Mouse (Mus musculus) intestine, embryonic 15.5 days (tissue): ENCODE data around the gene Gm49416. TPM values are rescaled to one million over a fixed set of nuclear protein-coding genes. Genes with fewer than 3 reads are reported as not detected.

Experiments
- ATAC-seq: fragments of 200-750 bp; cut with Nextera tagmentation; 2 replicates; pipeline ENCODE4 v1.8.0; 2017; ENCODE audit warnings: moderate TSS enrichment, moderate library complexity
- H3K27ac ChIP-seq: fragments of 300-500 bp; sonication (generic); 2 replicates; pipeline ENCODE4 v1.5.1; 2015; ENCODE audit warnings: mild to moderate bottlenecking, inconsistent platforms
- H3K27me3 ChIP-seq: fragments of 300-500 bp; sonication (generic); replicated peaks from 2 replicates; pipeline ENCODE4 v1.6.1; 2015; ENCODE audit warnings: inconsistent platforms
- H3K36me3 ChIP-seq: fragments of 300-500 bp; sonication (generic); 2 replicates; pipeline ENCODE4 v1.6.1; 2015; ENCODE audit warnings: inconsistent platforms
- H3K4me1 ChIP-seq: fragments of 300-500 bp; sonication (generic); replicated peaks from 2 replicates; pipeline ENCODE4 v1.6.1; 2015; ENCODE audit warnings: inconsistent platforms
- H3K4me2 ChIP-seq: fragments of 300-500 bp; sonication (generic); replicated peaks from 2 replicates; pipeline ENCODE4 v1.6.1; 2015; ENCODE audit warnings: mild to moderate bottlenecking, inconsistent platforms
- H3K4me3 ChIP-seq: fragments of 300-500 bp; sonication (generic); replicated peaks from 2 replicates; pipeline ENCODE4 v1.5.1; 2015; ENCODE audit warnings: inconsistent platforms
- H3K9ac ChIP-seq: fragments of 300-500 bp; sonication (generic); 2 replicates; pipeline ENCODE4 v1.6.1; 2015; ENCODE audit warnings: inconsistent platforms
- H3K9me3 ChIP-seq: fragments of 300-500 bp; sonication (generic); 2 replicates; pipeline ENCODE4 v1.6.1; 2016; ENCODE audit warnings: inconsistent platforms
- WGBS: fragments of 180-500 bp; shearing (Covaris S2); methylation state at CpG from one replicate; pipeline ENCODE4 v1.1.7; 2015; 5-methylcytosine and 5-hydroxymethylcytosine counted together
- polyA plus RNA-seq: library from polyadenylated mRNA; unstranded; fragments of >200 nt; fragmentation: Nextera tagmentation; extraction: Ambion mirVana; gene quantifications from 2 replicates; pipeline ENCODE4 v1.2.1, GENCODE M21; 2015

The Gm49416 gene
- polyA plus RNA-seq, 1 experiment from 2014 or later: not detected

- under 1% methylated on average over 74 of the region's 74 CpGs for WGBS
- Histone ChIP-seq H3K4me3 (peak within 1 kb of the TSS; percentile 88), H3K27me3 (no peaks in the 10 kb centered on the region), H3K27ac (peak within 1 kb of the TSS; percentile 91), H3K4me1 (peaks cover 20% of the 10 kb centered on the region), H3K36me3 (peaks cover 10% of the 10 kb centered on the region; the same call in 1 of the 2 replicates), H3K9ac (peak within 1 kb of the TSS; percentile 88), H3K4me2 (peak within 1 kb of the TSS; percentile 83), H3K9me3 (no peaks in the 10 kb centered on the region)
- peak; percentile 87 for ATAC-seq
These were observed 40.7 kb downstream of the Gm49416 start, which contains the start of the genes Rom1 and Eml3 for GRCm38 (mm10) chr19:8929224-8930088. Gene Rom1 (minus strand): TSS chr19:8929356. Gene Eml3 (plus strand): TSS chr19:8929552.

DNA sequence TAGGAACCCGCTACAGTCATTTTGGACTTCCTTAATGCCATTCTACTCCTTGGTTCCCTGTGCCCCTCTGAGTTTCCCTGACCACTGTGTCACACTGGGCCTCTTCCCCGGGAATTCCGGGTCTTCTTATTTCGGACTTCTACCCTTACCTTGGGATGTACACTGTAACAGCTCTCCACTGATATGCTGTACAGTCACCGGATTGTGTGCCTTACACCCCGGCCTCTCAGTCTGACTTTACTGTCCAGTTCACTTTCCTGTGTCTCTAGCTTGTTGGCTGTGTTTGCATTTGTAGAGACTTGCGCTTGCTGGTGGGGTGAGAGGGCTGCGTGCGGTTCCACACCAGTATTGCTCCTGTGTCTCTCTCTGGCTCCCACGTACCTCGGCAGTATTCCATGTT, 41.4 kb downstream of the Gm49416 start:
- H3K36me3 ChIP-seq: peaks cover 10% of the 10 kb centered on the region; the same call in 1 of the 2 replicates
- H3K27ac ChIP-seq: peak overlapping the region; percentile 91
- no peaks in the 10 kb centered on the region for H3K9me3 ChIP-seq
- peak; percentile 11; the same call in 1 of the 2 replicates for ATAC-seq
- no peaks in the 10 kb centered on the region for H3K27me3 ChIP-seq
- peaks cover 20% of the 10 kb centered on the region for H3K4me1 ChIP-seq
- peak overlapping the region; percentile 83 for H3K4me2 ChIP-seq
- WGBS: 2% methylated on average over 11 of the region's 11 CpGs
- H3K4me3 ChIP-seq: peak overlapping the region; percentile 88
- H3K9ac ChIP-seq: peak overlapping the region; percentile 88

GRCm38 (mm10) chr19:8930771-8931170, 42.0 kb downstream of the Gm49416 start:
- Histone ChIP-seq H3K27ac (no peak overlapping the region), H3K4me2 (peak overlapping the region; percentile 83), H3K4me3 (peak overlapping the region; percentile 88), H3K36me3 (peaks cover 6% of the 10 kb centered on the region; the same call in 1 of the 2 replicates), H3K4me1 (peaks cover 20% of the 10 kb centered on the region), H3K9ac (peak overlapping the region; percentile 88; the same call in 1 of the 2 replicates), H3K9me3 (no peaks in the 10 kb centered on the region), H3K27me3 (no peaks in the 10 kb centered on the region)
- WGBS: 81% methylated on average over 7 of the region's 7 CpGs
- no peak for ATAC-seq

DNA sequence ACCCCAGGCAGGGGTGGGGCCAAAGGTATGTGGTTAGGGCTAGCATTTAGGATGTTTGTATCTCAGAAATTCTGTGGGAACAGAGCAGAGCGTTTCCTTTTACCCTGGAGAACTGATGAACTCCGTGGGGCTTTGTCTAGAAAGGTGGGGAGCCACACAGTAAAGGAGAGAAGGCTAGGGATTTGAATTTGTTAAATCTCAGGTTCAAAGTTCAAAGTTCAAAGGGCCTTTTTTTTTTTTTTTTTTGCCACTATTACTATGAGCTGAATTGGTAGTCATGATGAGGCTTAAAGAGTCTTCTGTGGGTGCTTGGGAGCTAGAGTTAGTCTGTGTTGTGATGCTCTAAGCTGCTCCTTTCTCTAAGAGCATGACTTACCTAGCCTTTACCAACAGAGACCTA, 48.0 kb downstream of the Gm49416 start:
- 74% methylated on average over 2 of the region's 2 CpGs for WGBS
- Histone ChIP-seq H3K9ac (no peak overlapping the region), H3K4me2 (no peak overlapping the region), H3K36me3 (peaks cover 8% of the 10 kb centered on the region; the same call in 1 of the 2 replicates), H3K27me3 (no peaks in the 10 kb centered on the region), H3K27ac (no peak overlapping the region), H3K9me3 (no peaks in the 10 kb centered on the region), H3K4me3 (no peak overlapping the region), H3K4me1 (peaks cover 11% of the 10 kb centered on the region)
- no peak for ATAC-seq

DNA sequence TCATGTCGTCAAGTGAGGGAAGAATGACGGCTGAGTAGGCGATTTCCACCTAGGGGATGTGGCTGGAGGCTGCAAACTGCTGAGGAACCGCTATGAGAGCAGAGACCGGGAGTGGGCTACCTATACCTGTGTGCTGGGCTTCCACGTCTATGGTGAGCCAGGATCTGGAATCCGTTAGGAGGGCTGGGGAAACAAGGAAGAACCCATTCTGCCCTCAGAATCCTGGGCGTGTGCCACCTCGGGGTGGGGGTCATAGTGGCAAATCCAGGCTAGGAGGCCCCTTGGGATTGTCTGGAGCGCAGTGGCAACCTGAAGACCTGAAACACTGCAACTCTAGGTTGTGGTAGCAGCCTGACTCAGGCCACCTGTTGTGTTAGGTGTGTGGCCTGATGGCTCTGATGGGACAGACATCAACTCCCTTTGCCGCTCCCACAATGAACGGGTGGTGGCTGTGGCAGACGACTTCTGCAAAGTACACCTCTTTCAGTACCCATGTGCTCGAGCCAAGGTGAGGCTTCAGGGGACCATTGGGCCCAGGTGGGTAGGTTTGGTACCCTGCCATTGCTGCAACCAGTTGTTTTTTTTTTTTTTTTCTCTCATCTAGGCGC, 51.9 kb downstream of the Gm49416 start:
- 80% methylated on average over 15 of the region's 15 CpGs for WGBS
- 0 out of 2 replicates have a peak overlapping the region, but pooled peaks have one; percentile 81 for H3K27ac ChIP-seq

DNA sequence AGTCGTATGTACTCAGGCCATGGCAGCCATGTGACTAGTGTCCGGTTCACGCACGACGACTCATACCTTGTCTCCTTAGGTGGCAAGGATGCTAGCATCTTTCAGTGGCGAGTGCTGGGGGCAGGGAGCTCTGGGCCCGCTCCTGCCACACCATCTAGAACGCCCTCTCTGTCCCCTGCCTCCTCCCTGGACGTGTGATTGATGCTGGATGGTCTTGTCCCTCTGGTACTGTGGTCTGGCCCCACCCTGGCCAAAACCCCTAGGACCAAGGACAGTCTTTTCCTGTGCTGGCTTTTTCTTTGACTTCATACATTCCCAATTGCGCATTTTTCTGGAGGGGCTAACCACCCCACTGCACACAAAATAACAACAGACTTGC, 52.4 kb downstream of the Gm49416 start:
- H3K4me3 ChIP-seq: peak overlapping the region; percentile 96
- H3K36me3 ChIP-seq: peaks cover 11% of the 10 kb centered on the region
- H3K27ac ChIP-seq: peak overlapping the region; percentile 81
- no peaks in the 10 kb centered on the region for H3K9me3 ChIP-seq
- H3K4me1 ChIP-seq: peaks cover 29% of the 10 kb centered on the region
- ATAC-seq: peak; percentile 21; the same call in 1 of the 2 replicates
- 33% methylated on average over 10 of the region's 10 CpGs for WGBS
- peak overlapping the region; percentile 58 for H3K9ac ChIP-seq
- H3K27me3 ChIP-seq: no peaks in the 10 kb centered on the region
- H3K4me2 ChIP-seq: peak overlapping the region; percentile 69

More for the DNA sequence above, 51.9 kb downstream of the Gm49416 start:
- Histone ChIP-seq H3K4me2 (peak overlapping the region; percentile 69; the same call in 1 of the 2 replicates), H3K9me3 (no peaks in the 10 kb centered on the region), H3K9ac (0 out of 2 replicates have a peak overlapping the region, but pooled peaks have one; percentile 21), H3K4me3 (no peak overlapping the region), H3K4me1 (peaks cover 29% of the 10 kb centered on the region), H3K27me3 (no peaks in the 10 kb centered on the region), H3K36me3 (peaks cover 6% of the 10 kb centered on the region)
- ATAC-seq: no peak

GRCm38 (mm10) chr19:8941515-8942217, 52.9 kb downstream of the Gm49416 start, which contains the start of gene Mta2:
Gene Mta2 (plus strand): TSS chr19:8941875.
- peaks cover 29% of the 10 kb centered on the region for H3K4me1 ChIP-seq
- H3K9ac ChIP-seq: peak within 1 kb of the TSS; percentile 99

GRCm38 (mm10) chr19:8942276-8942964, 53.7 kb downstream of the Gm49416 start:
- Histone ChIP-seq H3K9ac (peak overlapping the region; percentile 99), H3K27me3 (no peaks in the 10 kb centered on the region), H3K9me3 (no peaks in the 10 kb centered on the region), H3K4me1 (peaks cover 29% of the 10 kb centered on the region), H3K36me3 (peaks cover 21% of the 10 kb centered on the region), H3K4me3 (peak overlapping the region; percentile 96), H3K4me2 (peak overlapping the region; percentile 69), H3K27ac (peak overlapping the region; percentile 99)
- WGBS: 0% methylated on average over 46 of the region's 46 CpGs
- peak; percentile 71 for ATAC-seq

More at GRCm38 (mm10) chr19:8941515-8942217, 52.9 kb downstream of the Gm49416 start, which contains the start of gene Mta2:
- Histone ChIP-seq H3K4me2 (peak within 1 kb of the TSS; percentile 69), H3K9me3 (no peaks in the 10 kb centered on the region), H3K27me3 (no peaks in the 10 kb centered on the region), H3K36me3 (peaks cover 15% of the 10 kb centered on the region), H3K4me3 (peak within 1 kb of the TSS; percentile 96), H3K27ac (peak within 1 kb of the TSS; percentile 99)
- peak; percentile 95 for ATAC-seq
- under 1% methylated on average over 64 of the region's 64 CpGs for WGBS

DNA sequence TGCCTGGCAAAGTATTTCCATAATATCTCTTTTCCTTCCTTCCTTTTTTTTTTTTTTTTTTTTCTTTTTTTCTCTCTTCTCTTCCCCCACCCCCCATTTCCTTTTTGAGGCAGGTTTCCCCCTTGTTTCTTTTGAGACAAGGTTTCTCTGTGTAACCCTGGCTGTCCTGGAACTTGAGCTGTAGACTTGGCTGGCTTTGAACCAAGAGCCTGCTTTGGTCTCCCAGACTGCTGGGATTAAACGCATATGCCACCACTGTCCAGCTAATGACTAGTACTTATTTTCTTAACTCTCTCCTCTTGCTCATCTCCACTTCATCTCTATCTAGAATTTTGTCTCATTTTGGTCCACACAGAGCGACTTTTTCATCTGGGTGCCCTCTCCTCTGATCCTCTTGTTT, 54.3 kb downstream of the Gm49416 start:
- Histone ChIP-seq H3K4me1 (peaks cover 29% of the 10 kb centered on the region), H3K9ac (peak overlapping the region; percentile 99), H3K9me3 (no peaks in the 10 kb centered on the region), H3K4me2 (peak overlapping the region; percentile 69), H3K36me3 (peaks cover 25% of the 10 kb centered on the region), H3K27ac (no peak overlapping the region), H3K27me3 (no peaks in the 10 kb centered on the region), H3K4me3 (peak overlapping the region; percentile 96)
- ATAC-seq: no peak
- 53% methylated on average over 2 of the region's 2 CpGs for WGBS

- Histone ChIP-seq H3K4me2 (peak overlapping the region; percentile 69), H3K4me3 (peak overlapping the region; percentile 96), H3K4me1 (peaks cover 29% of the 10 kb centered on the region), H3K9ac (0 out of 2 replicates have a peak overlapping the region, but pooled peaks have one; percentile 15), H3K27ac (peak overlapping the region; percentile 19; the same call in 1 of the 2 replicates), H3K9me3 (no peaks in the 10 kb centered on the region), H3K27me3 (no peaks in the 10 kb centered on the region), H3K36me3 (peaks cover 35% of the 10 kb centered on the region)
- 23% methylated on average over 5 of the region's 5 CpGs for WGBS
- ATAC-seq: no peak
These were observed 55.3 kb downstream of the Gm49416 start for GRCm38 (mm10) chr19:8944062-8944461.

DNA sequence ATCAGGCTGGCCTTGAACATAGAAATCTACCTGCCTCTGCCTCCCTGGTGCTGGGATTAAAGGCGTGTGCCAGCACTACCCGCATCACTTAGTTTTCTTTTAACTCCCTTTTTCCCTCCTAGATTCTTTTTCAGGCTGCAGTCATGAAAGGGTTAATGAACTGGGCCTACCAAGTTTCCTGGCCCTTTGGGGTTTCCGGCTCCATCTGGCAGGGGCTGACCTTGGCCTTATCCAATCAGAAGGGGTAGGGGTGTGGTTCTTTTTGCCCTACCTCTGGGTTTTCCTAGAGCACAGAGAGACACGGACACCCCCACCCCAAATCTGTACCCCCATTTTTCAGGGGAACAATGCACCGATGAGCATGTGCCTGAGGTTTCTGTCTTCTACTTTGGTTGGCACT, 56.0 kb downstream of the Gm49416 start:
- Histone ChIP-seq H3K4me3 (peak overlapping the region; percentile 24), H3K27ac (peak overlapping the region; percentile 36; the same call in 1 of the 2 replicates), H3K9me3 (no peaks in the 10 kb centered on the region), H3K27me3 (no peaks in the 10 kb centered on the region), H3K4me2 (peak overlapping the region; percentile 69), H3K36me3 (peaks cover 38% of the 10 kb centered on the region), H3K9ac (peak overlapping the region; percentile 26), H3K4me1 (peaks cover 29% of the 10 kb centered on the region)
- 21% methylated on average over 5 of the region's 5 CpGs for WGBS
- no peak for ATAC-seq
